Mouse (Mus musculus) G1E-ER4 (cell line): ENCODE results near the gene Rhox11. TPM values are rescaled to one million over a fixed set of nuclear protein-coding genes. Genes with fewer than 3 reads are reported as not detected.
"Not testable (repeated sequence)": the region's sequence is repeated elsewhere in the genome, so short reads cannot be mapped to it uniquely, and the experiment has no call there.

Source experiments
- GATA1 ChIP-seq: IDR thresholded peaks from one replicate; pipeline ENCODE4 v1.8.0; 2012; ENCODE audit warnings: low read length, inconsistent platforms
- polyA plus RNA-seq: library from polyadenylated mRNA; stranded (reverse); fragments of >175 nt; gene quantifications from 2 replicates; pipeline ENCODE4 v1.2.3, GENCODE M21; 2012

Rhox11 gene
- not detected in 2 replicates for polyA plus RNA-seq

DNA sequence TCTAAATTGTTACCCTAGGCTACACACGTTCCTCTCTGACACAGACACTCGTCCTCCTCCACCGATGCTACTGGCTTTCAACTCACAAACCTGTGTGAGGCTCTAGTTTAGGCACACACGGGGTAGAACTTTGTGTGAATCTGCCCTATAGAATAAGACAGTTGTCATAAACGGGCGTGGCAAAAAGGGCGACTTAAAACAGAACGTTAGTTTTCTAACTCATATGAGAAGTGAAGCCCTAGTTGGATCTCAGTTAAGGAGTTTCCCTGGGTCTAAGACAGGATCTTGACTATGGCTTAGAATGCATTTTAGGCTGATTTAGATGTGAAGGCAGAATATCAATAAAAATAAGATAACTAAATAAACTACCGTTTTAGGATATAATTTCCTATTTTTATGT is at the start of gene Rhox11:
Rhox11 (minus strand) TSS at position 101 of the 400 bp plus-strand sequence.
- TF ChIP-seq GATA1: no peak

DNA sequence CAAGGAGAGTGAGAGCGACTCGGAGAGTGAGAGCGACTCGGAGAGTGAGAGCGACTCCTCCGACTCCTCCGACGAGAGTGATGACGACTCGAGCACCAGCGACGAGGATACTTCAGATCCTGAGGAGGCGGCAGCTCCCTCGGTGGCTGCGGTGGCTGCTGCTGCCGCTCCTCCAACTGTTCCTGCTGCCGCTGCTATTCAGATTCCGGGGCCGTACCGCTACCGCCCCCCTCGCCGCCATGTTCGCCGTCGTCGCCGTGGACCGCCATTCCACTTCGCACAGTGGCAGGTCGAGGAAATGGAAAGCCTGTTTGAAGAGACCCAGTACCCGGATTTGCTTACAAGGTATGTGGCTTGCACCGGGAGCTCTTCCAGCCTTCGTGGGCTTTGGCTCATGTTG is 36.5 kb upstream of the Rhox11 start:
- no peak for TF ChIP-seq GATA1

DNA sequence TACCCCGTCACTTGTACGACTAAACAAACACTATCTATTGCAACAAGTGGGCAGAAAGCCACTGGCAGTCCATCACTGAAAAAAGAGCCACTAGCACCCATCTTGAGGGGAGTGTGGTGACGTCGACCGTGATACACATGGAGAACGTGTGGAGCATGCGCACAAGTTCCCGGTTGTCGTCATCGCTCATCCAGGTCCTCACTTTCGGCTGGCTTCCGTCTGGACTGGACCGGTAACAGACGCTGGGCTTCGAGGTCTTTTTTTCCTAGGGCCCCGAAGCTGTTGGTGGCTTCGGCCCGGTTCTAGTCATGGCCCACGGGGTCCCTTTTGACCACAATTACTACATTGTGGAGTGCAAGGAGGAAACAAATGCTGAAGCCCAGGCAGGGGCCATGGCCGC is 36.0 kb upstream of the Rhox11 start, which contains the start of gene Rhox13:
Rhox13 (plus strand) TSS at position 238 of the 400 bp plus-strand sequence.
- TF ChIP-seq GATA1: no peak

DNA sequence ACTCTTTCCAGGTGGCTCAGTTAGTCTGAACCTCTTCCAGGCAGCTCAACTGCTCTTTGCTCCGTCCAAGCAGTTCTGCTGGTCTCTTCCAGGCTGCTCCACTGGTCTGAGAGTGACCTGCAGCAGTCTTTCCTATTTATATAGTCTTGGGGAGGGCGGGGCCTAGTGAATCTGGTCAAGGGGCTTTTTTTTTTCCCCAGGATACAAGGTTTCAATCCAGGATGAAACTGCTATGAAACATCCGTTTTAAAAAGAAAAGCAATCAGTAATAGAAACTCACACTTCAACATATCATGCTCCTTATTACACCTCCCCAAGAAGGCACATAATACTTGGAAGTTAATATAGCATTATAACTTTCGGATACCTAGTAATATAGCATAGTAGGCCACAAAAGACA is 25.9 kb upstream of the Rhox11 start, which contains the start of gene Rhox12:
Rhox12 (minus strand) TSS at position 101 of the 400 bp plus-strand sequence.
- TF ChIP-seq GATA1: no peak

DNA sequence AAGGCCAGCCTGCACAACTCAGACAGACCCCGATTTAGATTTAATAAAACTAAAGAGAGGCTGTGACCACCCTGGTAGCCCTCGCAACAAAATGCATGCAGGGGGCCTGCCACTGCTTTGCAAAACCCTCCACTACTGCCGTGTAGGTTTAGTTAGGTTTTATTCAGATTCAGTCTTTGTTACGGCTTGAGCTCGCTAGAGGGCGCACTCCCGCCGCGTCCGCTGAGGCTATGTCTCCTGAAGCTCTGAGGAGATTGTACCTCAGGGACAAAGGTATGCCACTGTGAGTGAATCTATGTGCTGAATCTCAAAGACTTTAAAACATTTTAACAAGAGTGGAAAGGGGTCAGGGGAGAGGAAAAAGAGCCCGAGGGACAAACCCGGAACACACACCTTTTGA is 715 bp downstream of the Rhox11 start:
- TF ChIP-seq GATA1: no peak

DNA sequence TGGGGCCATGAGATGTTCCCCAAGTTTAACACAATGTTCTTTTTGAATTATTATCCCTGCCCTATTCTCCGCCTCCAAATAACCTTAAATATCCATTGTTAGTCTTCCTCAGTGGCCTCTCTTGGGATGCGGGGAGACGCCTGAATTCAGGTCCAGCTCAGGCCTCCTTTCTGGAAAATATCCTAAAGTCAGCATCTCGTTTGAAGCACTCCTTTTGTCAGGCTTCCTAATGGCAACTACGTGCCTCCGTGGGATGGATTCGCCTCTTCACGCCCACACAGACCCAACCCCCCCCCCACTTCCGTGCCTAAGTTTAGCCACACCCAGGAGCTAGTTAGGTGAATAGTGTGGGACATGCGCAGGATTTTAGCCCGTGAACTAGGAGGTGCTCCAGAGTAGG is 18.8 kb downstream of the Rhox11 start, which contains the start of gene Rhox10:
Rhox10 (plus strand) TSS at position 301 of the 400 bp plus-strand sequence.
- TF ChIP-seq GATA1: no peak

DNA sequence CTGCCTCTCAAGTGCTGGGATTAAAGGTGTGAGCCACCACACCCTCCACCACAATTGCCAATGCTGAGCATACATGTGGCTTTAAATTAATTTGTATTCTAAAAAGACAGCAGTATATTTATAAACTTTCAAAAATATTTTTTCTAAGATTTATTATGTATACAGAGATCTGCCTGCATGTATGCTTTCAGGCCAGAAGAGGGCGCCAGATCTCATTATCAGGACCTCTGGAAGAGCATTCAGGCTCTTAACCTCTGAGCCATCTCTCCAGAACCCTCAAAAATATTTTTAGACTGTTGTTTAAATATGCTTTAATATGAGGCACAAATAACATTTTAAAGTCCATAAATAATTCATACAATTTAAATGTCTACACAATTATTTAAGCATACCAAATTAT is 23.4 kb downstream of the Rhox11 start:
- no peak for TF ChIP-seq GATA1

DNA sequence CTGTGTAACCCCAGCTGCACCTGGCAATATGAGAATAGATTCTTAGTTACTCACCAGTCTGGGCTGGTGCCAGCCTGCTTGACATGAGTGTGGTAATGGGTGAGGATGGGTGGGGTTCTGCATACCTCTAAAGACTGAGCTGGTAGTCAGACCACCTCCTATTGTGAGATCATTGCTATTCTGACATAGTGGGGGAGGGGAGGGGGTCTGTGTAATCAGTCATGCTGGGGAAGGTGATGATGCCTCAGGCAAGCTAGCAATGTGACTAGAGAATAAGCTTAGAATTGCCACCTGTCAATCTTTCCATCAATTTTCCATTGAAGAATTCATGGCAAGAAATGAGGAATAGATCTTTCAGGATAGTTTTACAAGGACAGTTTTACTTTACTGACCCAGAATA is 41.9 kb downstream of the Rhox11 start, which contains the start of gene Btg1-ps2:
Btg1-ps2 (minus strand) TSS at position 101 of the 400 bp plus-strand sequence.
- not testable (repeated sequence) for TF ChIP-seq GATA1

DNA sequence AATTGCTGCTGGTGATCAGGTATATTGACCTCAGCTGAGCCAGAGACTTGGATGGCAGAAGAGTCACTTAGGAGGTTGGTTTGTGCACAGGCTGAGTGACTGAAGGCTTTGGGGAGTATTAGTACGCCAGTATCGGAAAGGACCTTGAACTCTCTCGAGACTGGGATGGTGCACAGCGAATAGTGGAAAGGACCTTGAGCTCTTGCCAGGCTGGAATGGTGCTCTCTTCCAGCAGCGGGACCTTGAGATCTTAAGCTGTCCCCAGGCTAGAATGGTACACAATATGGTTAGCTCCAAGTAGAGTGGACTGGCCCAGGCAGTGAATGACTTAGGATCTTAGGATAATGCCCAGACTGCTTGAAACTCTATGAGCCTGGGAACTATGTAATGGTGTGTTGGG is 45.3 kb downstream of the Rhox11 start:
- no peak for TF ChIP-seq GATA1

DNA sequence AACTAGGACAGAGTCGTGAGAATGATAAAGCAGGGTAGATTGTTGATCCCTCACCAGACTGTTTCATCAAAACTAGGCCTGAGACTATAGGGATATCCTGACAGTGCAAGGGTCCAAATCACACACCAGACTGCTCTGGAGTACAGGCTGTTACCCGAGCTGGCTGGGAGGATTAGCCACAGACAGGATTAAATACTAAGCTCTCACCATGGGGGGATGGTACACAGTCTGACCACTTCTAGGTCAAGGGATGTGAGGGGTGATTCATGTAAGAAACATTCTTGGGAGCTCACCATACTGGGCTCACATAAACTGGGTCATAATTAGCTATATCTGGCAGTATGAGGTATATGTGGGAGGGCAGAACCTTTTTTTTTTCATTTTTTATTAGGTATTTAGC is 51.1 kb downstream of the Rhox11 start:
- TF ChIP-seq GATA1: no peak

Other genes starting within 250 kb of the Rhox11 start
- gene Rhox8, start 206.2 kb downstream of the Rhox11 start, polyA plus RNA-seq: not detected in 2 replicates
- not detected in 2 replicates for gene Rhox7b, start 187.9 kb downstream of the Rhox11 start, polyA plus RNA-seq
- gene Rhox9, start 183.4 kb downstream of the Rhox11 start, polyA plus RNA-seq: not detected in 2 replicates
- not detected in 2 replicates for gene Btg1-ps1, start 66.3 kb downstream of the Rhox11 start, polyA plus RNA-seq
- not detected in 2 replicates for gene Btg1-ps2, start 42.0 kb downstream of the Rhox11 start, polyA plus RNA-seq
- gene Rhox10, start 18.7 kb downstream of the Rhox11 start, polyA plus RNA-seq: not detected in 2 replicates
- not detected in 2 replicates for gene Rhox12, start 25.8 kb upstream of the Rhox11 start, polyA plus RNA-seq
- not detected in 2 replicates for gene Rhox13, start 36.1 kb upstream of the Rhox11 start, polyA plus RNA-seq
- 1.7 and 2.4 TPM in 2 replicates for gene Zbtb33, start 104.7 kb upstream of the Rhox11 start, polyA plus RNA-seq
- gene Tmem255a, start 167.3 kb upstream of the Rhox11 start, polyA plus RNA-seq: not detected in 2 replicates
- not detected in 2 replicates for gene Atp1b4, start 231.0 kb upstream of the Rhox11 start, polyA plus RNA-seq